Mouse (Mus musculus) small intestine, adult 2 months (tissue): ENCODE measurements around the gene Med24.
A peak's percentile ranks its signal among the peaks of the same experiment; 100 is the strongest.

ENCODE experiments used
- CTCF ChIP-seq: fragments of 200-500 bp; IDR thresholded peaks from 2 replicates; pipeline ENCODE4 v1.5.1; 2012; ENCODE audit warnings: low read depth, mild to moderate bottlenecking, control low read depth, inconsistent platforms, low read length, moderate library complexity, mixed read lengths; ENCODE audit not compliant: insufficient replicate concordance, insufficient read length; ENCODE audit errors: extremely low read depth
- POLR2A ChIP-seq: fragments of 200-500 bp; IDR thresholded peaks from 2 replicates; pipeline ENCODE4 v1.6.1; 2012; ENCODE audit warnings: low read depth, mild to moderate bottlenecking, control low read depth, inconsistent platforms, low read length, moderate library complexity

- TF ChIP-seq CTCF (peak; percentile 35; the same call in 1 of the 2 replicates), POLR2A (no peak)
Measured at GRCm38 (mm10) chr11:98762756-98763501, 33.7 kb upstream of the Med24 start.
